Comparison of ENCODE assay signal across 15 mouse cellular contexts in genomic region chr11:107251460-107251859, GRCm38 (mm10).
DNase-seq lines count a peak whose midpoint lies in the region; ATAC-seq and TF ChIP-seq lines count a peak whose summit lies in the region.
"Had no signal": no experiment of that assay in that cellular context is flagged by ENCODE, and none has a peak within 500 bp of the region (broad histone marks: within the 10 kb centered on the region; RNA-seq: fewer than 3 reads in every experiment).

No protein-coding gene starts in this region.

- no peak overlapping the region for H3K4me3 ChIP-seq in liver, embryonic 14.5 days (ENCODE audit: insufficient read depth in 1 of 2, low read depth in 2 of 2, low read length in 2 of 2)
- no peak overlapping the region for H3K4me3 ChIP-seq in liver, embryonic 12.5 days
- H3K4me3 ChIP-seq in CH12.LX (replicated peaks in 1 of 3; ENCODE audit: low read depth in 2 of 3, low read length in 2 of 3, poor library complexity in 1 of 3) = no peak overlapping the region
- H3K4me3 ChIP-seq: embryonic facial prominence, embryonic 12.5 days; neural tube, embryonic 15.5 days had no signal

- TF ChIP-seq RAD21 in CH12.LX (IDR thresholded peaks at IDR 0.05; ENCODE audit: low read depth, low read length) = peak; percentile 2

- peak; percentile 44 for TF ChIP-seq CTCF in liver, embryonic 14.5 days (IDR thresholded peaks at IDR 0.05; ENCODE audit: low read depth)
- TF ChIP-seq CTCF in CH12.LX (conservative IDR thresholded peaks at IDR 0.05 in 1 of 2, IDR thresholded peaks at IDR 0.05 in 1 of 2; ENCODE audit: low read depth in 2 of 2, low read length in 2 of 2) = peak in 1 of 2 experiments; percentile 47; a peak in 2 of 4 replicates

- H3K4me2 ChIP-seq in liver, embryonic 14.5 days (ENCODE audit: low read depth) = no peak overlapping the region
- no peak overlapping the region for H3K4me2 ChIP-seq in liver, embryonic 12.5 days
- no peak overlapping the region for H3K4me2 ChIP-seq in CH12.LX (ENCODE audit: insufficient read depth, low read depth, poor library complexity, severe bottlenecking)
- H3K4me2 ChIP-seq: embryonic facial prominence, embryonic 12.5 days; neural tube, embryonic 15.5 days had no signal

- no peaks in the 10 kb centered on the region for H3K27me3 ChIP-seq in liver, embryonic 14.5 days (ENCODE audit: control insufficient read depth, insufficient read depth, low read length)
- no peaks in the 10 kb centered on the region for H3K27me3 ChIP-seq in liver, embryonic 12.5 days (replicated peaks)
- no peaks in the 10 kb centered on the region for H3K27me3 ChIP-seq in CH12.LX (replicated peaks)
- H3K27me3 ChIP-seq: embryonic facial prominence, embryonic 12.5 days; neural tube, embryonic 15.5 days had no signal

- H3K9ac ChIP-seq in liver, embryonic 14.5 days (replicated peaks) = no peak overlapping the region
- no peak overlapping the region for H3K9ac ChIP-seq in liver, embryonic 12.5 days
- no peak overlapping the region for H3K9ac ChIP-seq in CH12.LX (ENCODE audit: insufficient read depth, low read depth)
- H3K9ac ChIP-seq: embryonic facial prominence, embryonic 12.5 days; neural tube, embryonic 15.5 days had no signal

- ATAC-seq in CD4-positive, CD25-positive, alpha-beta regulatory T cell, adult 4 months = no peak
- ATAC-seq in liver, embryonic 14.5 days (ENCODE audit: insufficient read depth) = no peak
- no peak for ATAC-seq in liver, embryonic 12.5 days

- H3K9me3 ChIP-seq in liver, embryonic 14.5 days (ENCODE audit: control insufficient read depth, low read length) = no peaks in the 10 kb centered on the region
- H3K9me3 ChIP-seq in liver, embryonic 12.5 days (replicated peaks) = no peaks in the 10 kb centered on the region
- H3K9me3 ChIP-seq in CH12.LX (replicated peaks; ENCODE audit: low read length) = no peaks in the 10 kb centered on the region
- H3K9me3 ChIP-seq: embryonic facial prominence, embryonic 12.5 days; neural tube, embryonic 15.5 days had no signal

- in situ Hi-C loops in CH12.LX (cut with MboI; ENCODE audit: low pct_ligation_motif_present, low pct_unique_long_range_greater_than_20kb, low sequenced_read_pairs) = no loop called here

- 70% methylated on average over 7 of the region's 7 CpGs for WGBS in liver, embryonic 14.5 days (ENCODE audit: insufficient replicate concordance)
- 75% methylated on average over 7 of the region's 7 CpGs for WGBS in liver, embryonic 12.5 days (ENCODE audit: insufficient replicate concordance)

- no peak for TF ChIP-seq EP300 in liver, embryonic 14.5 days (IDR thresholded peaks at IDR 0.05; ENCODE audit: low read depth)
- TF ChIP-seq EP300 in CH12.LX (IDR thresholded peaks at IDR 0.05; ENCODE audit: low read length) = no peak

- DNase-seq in CD4-positive, CD25-positive, alpha-beta regulatory T cell, adult 2 months (ENCODE audit: low read depth, low spot score) = peak; percentile 53
- no peak for DNase-seq in liver, embryonic 14.5 days (ENCODE audit: low read depth in 3 of 3, low spot score in 3 of 3)
- peak; percentile 15 for DNase-seq in CH12.LX (ENCODE audit: extremely low read depth)
- peak; percentile 14 for DNase-seq in c-Kit-positive CD71-positive TER-119-negative erythroid progenitor cells, embryonic 14.5 days (ENCODE audit: low read depth)
- no peak for DNase-seq in frontal cortex, adult 2 months (ENCODE audit: extremely low spot score in 1 of 2, low spot score in 1 of 2)
- no peak for DNase-seq in spleen, adult 12 weeks (ENCODE audit: low spot score)
- DNase-seq: adrenal gland, postnatal 10 days; heart, postnatal 14 days; kidney, postnatal 10 days; left cerebral cortex, postnatal 4 days; right cerebral cortex, adult 18-20 months had no signal

- TF ChIP-seq POLR2A in CH12.LX (IDR thresholded peaks at IDR 0.05; ENCODE audit: low read depth, low read length) = no peak

- dilution Hi-C loops in CH12.LX (cut with MboI; ENCODE audit: extremely low pct_ligation_motif_present, extremely low pct_unique_long_range_greater_than_20kb, low sequenced_read_pairs) = no loop called here

- no peaks in the 10 kb centered on the region for H3K79me2 ChIP-seq in CH12.LX (replicated peaks; ENCODE audit: control insufficient read depth, extremely low read depth, insufficient read depth, poor library complexity, severe bottlenecking)

- H3K4me1 ChIP-seq in liver, embryonic 14.5 days (replicated peaks; ENCODE audit: control insufficient read depth in 2 of 2, insufficient read depth in 2 of 2, low read length in 1 of 2) = no peaks in the 10 kb centered on the region
- H3K4me1 ChIP-seq in liver, embryonic 12.5 days = no peaks in the 10 kb centered on the region
- H3K4me1 ChIP-seq in CH12.LX (ENCODE audit: control insufficient read depth in 1 of 2, insufficient read depth in 2 of 2) = no peaks in the 10 kb centered on the region
- H3K4me1 ChIP-seq: embryonic facial prominence, embryonic 12.5 days had no signal

- H3K27ac ChIP-seq in liver, embryonic 14.5 days = no peak overlapping the region
- no peak overlapping the region for H3K27ac ChIP-seq in liver, embryonic 12.5 days
- no peak overlapping the region for H3K27ac ChIP-seq in CH12.LX (ENCODE audit: insufficient read depth, low read depth)
- H3K27ac ChIP-seq: embryonic facial prominence, embryonic 12.5 days; neural tube, embryonic 15.5 days had no signal

- H3K36me3 ChIP-seq in liver, embryonic 14.5 days (replicated peaks; ENCODE audit: control insufficient read depth, insufficient read depth, low read depth) = 0 out of 2 replicates have a peak, but pooled peaks cover 2% of the 10 kb centered on the region
- peaks cover 33% of the 10 kb centered on the region for H3K36me3 ChIP-seq in liver, embryonic 12.5 days
- peaks cover 0 to 10% of the 10 kb centered on the region in 2 experiments for H3K36me3 ChIP-seq in CH12.LX (replicated peaks in 1 of 2; ENCODE audit: control insufficient read depth in 1 of 2, insufficient read depth in 1 of 2, low read length in 1 of 2)

TF ChIP-seq in CH12.LX, 34 proteins besides CTCF, POLR2A, EP300 and RAD21:
- TF ChIP-seq JUND (conservative IDR thresholded peaks at IDR 0.05; ENCODE audit: low read depth, low read length) = no peak

Comparison
In these comparisons a context has a peak if more than half of its experiments do, and no peak if none do; other contexts are left out.
1. DNase-seq: peak in CD4-positive, CD25-positive, alpha-beta regulatory T cell, adult 2 months (single experiment), CH12.LX (single experiment) and c-Kit-positive CD71-positive TER-119-negative erythroid progenitor cells, embryonic 14.5 days (single experiment); none in liver, embryonic 14.5 days (0 of 3), frontal cortex, adult 2 months (0 of 2) and spleen, adult 12 weeks (single experiment).